Mouse (Mus musculus): ENCODE results near the gene Dscam. TPM values are rescaled to one million over a fixed set of nuclear protein-coding genes. Genes with fewer than 3 reads are reported as not detected.

Gene Dscam
- total and polyA plus RNA-seq, 2 experiments: not detected

GRCm38 (mm10) chr16:96806298-96806697 is 364.3 kb downstream of the Dscam start:
- no peak for DNase-seq (ENCODE audit: extremely low read depth, low read depth, low spot score)

DNA sequence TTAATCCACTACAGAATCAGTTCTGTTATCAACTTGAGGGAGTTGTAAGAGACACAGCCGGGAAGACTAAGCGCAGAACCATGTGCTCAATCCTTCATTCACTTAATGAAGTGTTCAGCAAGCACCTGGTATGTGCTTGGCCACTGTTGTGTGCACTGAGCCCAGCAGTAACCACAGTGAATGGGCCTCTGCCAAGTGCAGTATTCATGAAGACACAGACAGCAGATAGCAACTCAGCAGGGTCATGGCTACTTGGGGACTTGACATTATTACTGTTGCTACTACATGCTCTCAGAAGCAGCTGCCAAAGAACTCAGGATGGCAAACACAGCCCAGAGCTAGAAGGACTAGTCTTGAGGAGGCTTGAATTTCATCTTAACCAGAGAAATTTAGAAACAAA is 367.9 kb downstream of the Dscam start:
- no peaks in the 10 kb centered on the region for H3K4me1 ChIP-seq (ENCODE audit: control insufficient read depth, insufficient read depth, low read length)
- no peaks in the 10 kb centered on the region for H3K27me3 ChIP-seq (ENCODE audit: control insufficient read depth, insufficient read depth, low read length)
- TF ChIP-seq CTCF (IDR thresholded peaks at IDR 0.05; ENCODE audit: low read depth, low read length) (no peak), POLR2A (IDR thresholded peaks at IDR 0.05; ENCODE audit: extremely low read depth, insufficient read depth, low read length) (no peak)
- no peak overlapping the region for H3K4me3 ChIP-seq (ENCODE audit: insufficient read depth, low read depth, low read length)
- no peaks in the 10 kb centered on the region for H3K36me3 ChIP-seq (ENCODE audit: control insufficient read depth, insufficient read depth, low read length)
- no peak overlapping the region for H3K9ac ChIP-seq (ENCODE audit: low read depth, low read length)
- DNase-seq (ENCODE audit: extremely low read depth, low read depth, low spot score): no peak
- no peak overlapping the region for H3K27ac ChIP-seq (replicated peaks; ENCODE audit: insufficient read depth, low read depth, low read length)
- H3K79me2 ChIP-seq (ENCODE audit: control insufficient read depth, insufficient read depth, low read length): no peaks in the 10 kb centered on the region
- WGBS: 89% methylated on average over 2 of the region's 2 CpGs

More at GRCm38 (mm10) chr16:96806298-96806697, 364.3 kb downstream of the Dscam start:
- TF ChIP-seq POLR2A (IDR thresholded peaks at IDR 0.05; ENCODE audit: extremely low read depth, insufficient read depth, low read length): no peak
- TF ChIP-seq CTCF (IDR thresholded peaks at IDR 0.05; ENCODE audit: low read depth, low read length): no peak
- no peaks in the 10 kb centered on the region for H3K4me1 ChIP-seq (ENCODE audit: control insufficient read depth, insufficient read depth, low read length)
- no peaks in the 10 kb centered on the region for H3K79me2 ChIP-seq (ENCODE audit: control insufficient read depth, insufficient read depth, low read length)
- H3K36me3 ChIP-seq (ENCODE audit: control insufficient read depth, insufficient read depth, low read length): no peaks in the 10 kb centered on the region
- 74% methylated on average over 1 of the region's 1 CpGs for WGBS
- H3K27ac ChIP-seq (replicated peaks; ENCODE audit: insufficient read depth, low read depth, low read length): no peak overlapping the region
- no peaks in the 10 kb centered on the region for H3K27me3 ChIP-seq (ENCODE audit: control insufficient read depth, insufficient read depth, low read length)
- no peak overlapping the region for H3K9ac ChIP-seq (ENCODE audit: low read depth, low read length)
- no peak overlapping the region for H3K4me3 ChIP-seq (ENCODE audit: insufficient read depth, low read depth, low read length)

DNA sequence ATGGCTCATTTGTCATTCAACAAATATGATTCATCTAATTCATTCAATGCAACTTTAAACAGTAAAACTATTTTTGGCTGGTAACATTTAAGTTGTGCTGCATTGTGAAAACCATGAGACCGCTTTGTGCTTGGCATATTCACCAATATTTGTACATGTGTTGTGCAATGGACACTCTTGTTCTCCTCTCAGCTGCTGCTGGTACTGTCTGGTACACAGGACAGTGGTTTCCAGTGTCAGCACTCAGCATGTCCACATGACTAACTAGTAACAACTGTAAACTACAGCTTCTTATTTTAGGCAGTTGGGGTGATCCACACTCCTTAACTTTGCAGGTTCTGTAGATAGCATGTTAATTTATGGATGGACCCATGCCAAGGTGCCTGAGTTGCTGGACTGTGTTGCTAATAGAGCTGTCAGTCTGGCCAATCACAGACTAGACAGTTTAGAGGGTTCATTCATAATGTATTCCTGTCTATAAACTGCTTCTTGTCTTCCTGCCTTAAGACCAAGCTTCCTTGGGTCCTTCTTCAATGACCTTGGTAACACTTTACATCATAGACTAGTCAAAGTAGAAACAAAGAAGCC is 368.8 kb downstream of the Dscam start:
- 30% methylated on average over 1 of the region's 1 CpGs for WGBS

DNA sequence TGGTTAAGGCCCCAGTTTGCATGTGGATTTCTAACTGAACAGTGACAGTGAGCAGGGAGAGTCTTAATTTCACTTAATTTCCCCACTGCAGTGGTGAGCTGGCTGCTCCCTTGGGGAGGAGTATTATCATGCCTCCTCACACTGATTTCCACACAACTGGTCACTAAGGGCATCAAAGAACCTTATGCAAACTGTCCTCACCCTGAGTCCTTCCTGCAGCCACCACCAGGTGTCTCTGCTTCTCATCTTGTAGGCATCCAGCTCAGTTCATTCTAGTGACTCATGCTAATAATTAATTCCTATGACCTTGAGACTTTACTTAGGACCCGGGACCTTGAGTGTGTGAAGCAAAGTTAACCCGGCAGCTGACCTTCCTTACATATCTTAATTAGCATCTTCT is 375.1 kb downstream of the Dscam start:
- Histone ChIP-seq H3K27me3 (ENCODE audit: control insufficient read depth, insufficient read depth, low read length) (no peaks in the 10 kb centered on the region), H3K4me1 (ENCODE audit: control insufficient read depth, insufficient read depth, low read length) (peaks cover 9% of the 10 kb centered on the region), H3K27ac (replicated peaks; ENCODE audit: insufficient read depth, low read depth, low read length) (no peak overlapping the region), H3K4me3 (ENCODE audit: insufficient read depth, low read depth, low read length) (no peak overlapping the region), H3K79me2 (ENCODE audit: control insufficient read depth, insufficient read depth, low read length) (no peaks in the 10 kb centered on the region), H3K9ac (ENCODE audit: low read depth, low read length) (no peak overlapping the region), H3K36me3 (ENCODE audit: control insufficient read depth, insufficient read depth, low read length) (no peaks in the 10 kb centered on the region)
- WGBS: 7% methylated on average over 2 of the region's 2 CpGs
- DNase-seq (ENCODE audit: extremely low read depth, low read depth, low spot score): peak; percentile 80
- TF ChIP-seq CTCF (IDR thresholded peaks at IDR 0.05; ENCODE audit: low read depth, low read length) (peak; percentile 67), POLR2A (IDR thresholded peaks at IDR 0.05; ENCODE audit: extremely low read depth, insufficient read depth, low read length) (no peak)

More for the DNA sequence above, 368.8 kb downstream of the Dscam start:
- no peaks in the 10 kb centered on the region for H3K4me1 ChIP-seq (ENCODE audit: control insufficient read depth, insufficient read depth, low read length)
- no peak overlapping the region for H3K9ac ChIP-seq (ENCODE audit: low read depth, low read length)
- no peak for TF ChIP-seq CTCF (IDR thresholded peaks at IDR 0.05; ENCODE audit: low read depth, low read length)
- no peak for TF ChIP-seq POLR2A (IDR thresholded peaks at IDR 0.05; ENCODE audit: extremely low read depth, insufficient read depth, low read length)
- peak; percentile 69 for DNase-seq (ENCODE audit: extremely low read depth, low read depth, low spot score)
- no peaks in the 10 kb centered on the region for H3K27me3 ChIP-seq (ENCODE audit: control insufficient read depth, insufficient read depth, low read length)
- H3K36me3 ChIP-seq (ENCODE audit: control insufficient read depth, insufficient read depth, low read length): no peaks in the 10 kb centered on the region
- no peaks in the 10 kb centered on the region for H3K79me2 ChIP-seq (ENCODE audit: control insufficient read depth, insufficient read depth, low read length)
- H3K4me3 ChIP-seq (ENCODE audit: insufficient read depth, low read depth, low read length): no peak overlapping the region
- no peak overlapping the region for H3K27ac ChIP-seq (replicated peaks; ENCODE audit: insufficient read depth, low read depth, low read length)

DNA sequence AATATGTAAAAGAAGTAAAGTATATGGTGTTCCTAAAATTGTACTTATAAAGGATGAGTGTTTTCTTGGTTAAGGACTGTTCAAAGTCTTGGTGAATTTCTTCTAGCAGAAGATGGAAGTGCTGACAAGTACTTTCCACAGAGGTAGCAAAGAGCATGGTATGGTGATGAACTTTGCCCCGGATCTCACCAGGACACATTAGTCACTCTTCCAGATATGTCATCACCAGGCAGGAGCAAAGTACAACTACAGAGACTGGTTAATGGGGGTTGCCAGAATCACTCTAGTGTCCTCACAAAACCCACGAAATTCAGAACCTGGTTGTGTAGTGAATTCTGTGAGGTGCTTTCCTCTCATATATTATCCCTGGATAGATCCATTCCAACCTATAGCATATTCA is 379.2 kb downstream of the Dscam start:
- H3K27me3 ChIP-seq (ENCODE audit: control insufficient read depth, insufficient read depth, low read length): no peaks in the 10 kb centered on the region
- no peak overlapping the region for H3K9ac ChIP-seq (ENCODE audit: low read depth, low read length)
- H3K4me1 ChIP-seq (ENCODE audit: control insufficient read depth, insufficient read depth, low read length): peaks cover 9% of the 10 kb centered on the region
- H3K27ac ChIP-seq (replicated peaks; ENCODE audit: insufficient read depth, low read depth, low read length): peak overlapping the region; percentile 70; the same call in 1 of the 2 replicates
- DNase-seq (ENCODE audit: extremely low read depth, low read depth, low spot score): peak; percentile 95
- no peaks in the 10 kb centered on the region for H3K79me2 ChIP-seq (ENCODE audit: control insufficient read depth, insufficient read depth, low read length)
- no peaks in the 10 kb centered on the region for H3K36me3 ChIP-seq (ENCODE audit: control insufficient read depth, insufficient read depth, low read length)
- WGBS: 14% methylated on average over 2 of the region's 2 CpGs
- no peak for TF ChIP-seq CTCF (IDR thresholded peaks at IDR 0.05; ENCODE audit: low read depth, low read length)
- no peak for TF ChIP-seq POLR2A (IDR thresholded peaks at IDR 0.05; ENCODE audit: extremely low read depth, insufficient read depth, low read length)
- H3K4me3 ChIP-seq (ENCODE audit: insufficient read depth, low read depth, low read length): no peak overlapping the region

GRCm38 (mm10) chr16:96788286-96788685 is 382.3 kb downstream of the Dscam start:
- no peak for TF ChIP-seq POLR2A (IDR thresholded peaks at IDR 0.05; ENCODE audit: extremely low read depth, insufficient read depth, low read length)
- TF ChIP-seq CTCF (IDR thresholded peaks at IDR 0.05; ENCODE audit: low read depth, low read length): no peak

More at GRCm38 (mm10) chr16:96788286-96788685, 382.3 kb downstream of the Dscam start:
- WGBS: 87% methylated on average over 5 of the region's 5 CpGs
- no peak overlapping the region for H3K9ac ChIP-seq (ENCODE audit: low read depth, low read length)
- no peak for DNase-seq (ENCODE audit: extremely low read depth, low read depth, low spot score)
- H3K4me3 ChIP-seq (ENCODE audit: insufficient read depth, low read depth, low read length): no peak overlapping the region
- no peaks in the 10 kb centered on the region for H3K79me2 ChIP-seq (ENCODE audit: control insufficient read depth, insufficient read depth, low read length)
- no peaks in the 10 kb centered on the region for H3K36me3 ChIP-seq (ENCODE audit: control insufficient read depth, insufficient read depth, low read length)
- H3K27me3 ChIP-seq (ENCODE audit: control insufficient read depth, insufficient read depth, low read length): no peaks in the 10 kb centered on the region
- peaks cover 9% of the 10 kb centered on the region for H3K4me1 ChIP-seq (ENCODE audit: control insufficient read depth, insufficient read depth, low read length)
- H3K27ac ChIP-seq (replicated peaks; ENCODE audit: insufficient read depth, low read depth, low read length): no peak overlapping the region
